Mouse (Mus musculus) adrenal gland, postnatal 25 days (tissue): ENCODE data around the gene Olfr432. TPM values are rescaled to one million over a fixed set of nuclear protein-coding genes. Genes with fewer than 3 reads are reported as not detected.

Source experiments
- total RNA-seq: library from RNA; stranded (reverse); gene quantifications from 2 replicates; pipeline ENCODE4 v1.2.3, GENCODE M21; 2021

Gene Olfr432
- total RNA-seq, 1 experiment from 2014 or later: not detected

Other genes starting within 250 kb of the Olfr432 start
- gene Ifi211, start 136.2 kb upstream of the Olfr432 start, total RNA-seq: 0.97 TPM in 1 of 2 replicates, not detected in the other
- 17.0 and 19.2 TPM in 2 replicates for gene Mndal, start 106.7 kb upstream of the Olfr432 start, total RNA-seq
- 11.9 and 15.6 TPM in 2 replicates for gene Ifi203, start 106.5 kb upstream of the Olfr432 start, total RNA-seq
- not detected in 2 replicates for gene Ifi202b, start 66.5 kb upstream of the Olfr432 start, total RNA-seq
- 0.97 and 1.3 TPM in 2 replicates for gene Ifi205, start 17.4 kb upstream of the Olfr432 start, total RNA-seq
- gene Olfr433, start 8.5 kb upstream of the Olfr432 start, total RNA-seq: not detected in 2 replicates
- not detected in 2 replicates for gene Olfr430, start 17.4 kb downstream of the Olfr432 start, total RNA-seq
- gene Olfr429, start 35.1 kb downstream of the Olfr432 start, total RNA-seq: not detected in 2 replicates
- not detected in 2 replicates for gene Olfr427, start 47.7 kb downstream of the Olfr432 start, total RNA-seq
- not detected in 2 replicates for gene Olfr231, start 72.0 kb downstream of the Olfr432 start, total RNA-seq
- gene Olfr424, start 82.3 kb downstream of the Olfr432 start, total RNA-seq: not detected in 2 replicates
- gene Olfr420, start 106.4 kb downstream of the Olfr432 start, total RNA-seq: not detected in 2 replicates
- 0.97 and 1.4 TPM in 2 replicates for gene Spta1, start 123.6 kb downstream of the Olfr432 start, total RNA-seq
- not detected in 2 replicates for gene Olfr419, start 202.9 kb downstream of the Olfr432 start, total RNA-seq